Mouse (Mus musculus) midbrain, embryonic 14.5 days (tissue): ENCODE data around the gene H2-DMa. TPM values are rescaled to one million over a fixed set of nuclear protein-coding genes. Genes with fewer than 3 reads are reported as not detected.

Experiments
- ATAC-seq: fragments of 200-750 bp; cut with Nextera tagmentation; 2 replicates; pipeline ENCODE4 v1.8.0; 2017; ENCODE audit warnings: moderate number of reproducible peaks, moderate library complexity; ENCODE audit not compliant: low FRiP score, low TSS enrichment
- DNase-seq: peaks from one replicate; pipeline ENCODE4 v3.0.0-alpha.2; 2015
- H3K27ac ChIP-seq: fragments of 300-500 bp; sonication (generic); replicated peaks from 2 replicates; pipeline ENCODE4 v1.5.1; 2014; ENCODE audit warnings: mild to moderate bottlenecking, low read depth, low read length, moderate library complexity
- H3K27me3 ChIP-seq: fragments of 300-500 bp; sonication (generic); 2 replicates; pipeline ENCODE4 v1.6.1; 2014; ENCODE audit warnings: low read length, control low read depth, mixed read lengths; ENCODE audit not compliant: control insufficient read depth, insufficient read depth
- H3K36me3 ChIP-seq: fragments of 300-500 bp; sonication (generic); 2 replicates; pipeline ENCODE4 v1.6.1; 2014; ENCODE audit warnings: low read length, control low read depth; ENCODE audit not compliant: control insufficient read depth, insufficient read depth
- H3K4me1 ChIP-seq: fragments of 300-500 bp; sonication (generic); 2 replicates; pipeline ENCODE4 v1.6.1; 2014; ENCODE audit warnings: mild to moderate bottlenecking, antibody characterized with exemption, low read length, control low read depth; ENCODE audit not compliant: control insufficient read depth, insufficient read depth
- H3K4me2 ChIP-seq: fragments of 300-500 bp; sonication (generic); 2 replicates; pipeline ENCODE4 v1.6.1; 2014; ENCODE audit warnings: mild to moderate bottlenecking, low read length, moderate library complexity
- H3K4me3 ChIP-seq: fragments of 300-500 bp; sonication (generic); replicated peaks from 2 replicates; pipeline ENCODE4 v1.5.1; 2014; ENCODE audit warnings: low read depth, low read length
- H3K9ac ChIP-seq: fragments of 300-500 bp; sonication (generic); replicated peaks from 2 replicates; pipeline ENCODE4 v1.6.1; 2014; ENCODE audit warnings: mild to moderate bottlenecking, low read length, moderate library complexity
- H3K9me3 ChIP-seq: fragments of 300-500 bp; sonication (generic); 2 replicates; pipeline ENCODE4 v1.6.1; 2016; ENCODE audit warnings: low read length, control low read depth, mixed read lengths; ENCODE audit not compliant: control insufficient read depth
- WGBS: fragments of 180-500 bp; shearing (Covaris S2); extraction: QIAGEN DNeasy Blood & Tissue Kit; methylation state at CpG from one replicate; pipeline ENCODE4 v1.1.7; 2014; 5-methylcytosine and 5-hydroxymethylcytosine counted together
- polyA plus RNA-seq: library from polyadenylated mRNA; unstranded; fragments of >200 nt; fragmentation: Nextera tagmentation; extraction: Ambion mirVana; gene quantifications from 2 replicates; pipeline ENCODE4 v1.2.1, GENCODE M21; 2014

Gene H2-DMa
- polyA plus RNA-seq, 1 experiment from 2014 or later: 16.7 TPM

GRCm38 (mm10) chr17:34088124-34088523, 31.2 kb upstream of the H2-DMa start:
- Histone ChIP-seq H3K4me2 (no peak overlapping the region), H3K36me3 (no peaks in the 10 kb centered on the region), H3K27me3 (no peaks in the 10 kb centered on the region), H3K9ac (no peak overlapping the region), H3K4me1 (no peaks in the 10 kb centered on the region), H3K27ac (no peak overlapping the region), H3K4me3 (no peak overlapping the region), H3K9me3 (no peaks in the 10 kb centered on the region)
- DNase-seq: no peak
- 89% methylated on average over 11 of the region's 11 CpGs for WGBS
- ATAC-seq: no peak

GRCm38 (mm10) chr17:34090923-34091322, 28.4 kb upstream of the H2-DMa start:
- no peak overlapping the region for H3K4me2 ChIP-seq
- no peak for DNase-seq
- no peak overlapping the region for H3K4me3 ChIP-seq
- H3K36me3 ChIP-seq: no peaks in the 10 kb centered on the region
- no peak overlapping the region for H3K9ac ChIP-seq
- no peaks in the 10 kb centered on the region for H3K27me3 ChIP-seq
- no peaks in the 10 kb centered on the region for H3K4me1 ChIP-seq
- no peak overlapping the region for H3K27ac ChIP-seq
- WGBS: 51% methylated on average over 7 of the region's 7 CpGs
- no peaks in the 10 kb centered on the region for H3K9me3 ChIP-seq
- ATAC-seq: no peak

- WGBS: 49% methylated on average over 11 of the region's 11 CpGs
Observed at GRCm38 (mm10) chr17:34092197-34092875, 27.0 kb upstream of the H2-DMa start, which contains the start of gene H2-Oa. TSS of gene H2-Oa (plus strand) at chr17:34092340.

GRCm38 (mm10) chr17:34093199-34093874, 26.0 kb upstream of the H2-DMa start:
- Histone ChIP-seq H3K36me3 (no peaks in the 10 kb centered on the region), H3K4me2 (no peak overlapping the region), H3K4me3 (no peak overlapping the region), H3K4me1 (no peaks in the 10 kb centered on the region), H3K27me3 (no peaks in the 10 kb centered on the region), H3K9me3 (no peaks in the 10 kb centered on the region), H3K9ac (no peak overlapping the region), H3K27ac (no peak overlapping the region)
- ATAC-seq (no peak), DNase-seq (no peak)
- WGBS: 27% methylated on average over 7 of the region's 7 CpGs

More at GRCm38 (mm10) chr17:34092197-34092875, 27.0 kb upstream of the H2-DMa start, which contains the start of gene H2-Oa:
- Histone ChIP-seq H3K9ac (no peak within 1 kb of the TSS), H3K4me2 (no peak within 1 kb of the TSS), H3K36me3 (no peaks in the 10 kb centered on the region), H3K9me3 (no peaks in the 10 kb centered on the region), H3K27me3 (no peaks in the 10 kb centered on the region), H3K27ac (no peak within 1 kb of the TSS), H3K4me1 (no peaks in the 10 kb centered on the region), H3K4me3 (no peak within 1 kb of the TSS)
- no peak for DNase-seq
- ATAC-seq: no peak

GRCm38 (mm10) chr17:34094283-34095035, 24.9 kb upstream of the H2-DMa start:
- WGBS: 86% methylated on average over 27 of the region's 27 CpGs
- Histone ChIP-seq H3K9me3 (no peaks in the 10 kb centered on the region), H3K27me3 (no peaks in the 10 kb centered on the region), H3K9ac (no peak overlapping the region), H3K27ac (no peak overlapping the region), H3K36me3 (no peaks in the 10 kb centered on the region), H3K4me2 (no peak overlapping the region), H3K4me3 (no peak overlapping the region), H3K4me1 (no peaks in the 10 kb centered on the region)
- no peak for DNase-seq
- ATAC-seq: no peak

GRCm38 (mm10) chr17:34096497-34097010, 22.8 kb upstream of the H2-DMa start:
- no peak overlapping the region for H3K4me3 ChIP-seq
- H3K9ac ChIP-seq: no peak overlapping the region
- no peaks in the 10 kb centered on the region for H3K9me3 ChIP-seq
- H3K36me3 ChIP-seq: no peaks in the 10 kb centered on the region
- DNase-seq (no peak), ATAC-seq (no peak)
- H3K27me3 ChIP-seq: no peaks in the 10 kb centered on the region
- WGBS: 83% methylated on average over 3 of the region's 3 CpGs
- H3K4me1 ChIP-seq: no peaks in the 10 kb centered on the region
- H3K4me2 ChIP-seq: no peak overlapping the region
- H3K27ac ChIP-seq: no peak overlapping the region

GRCm38 (mm10) chr17:34097272-34097671, 22.1 kb upstream of the H2-DMa start:
- Histone ChIP-seq H3K36me3 (no peaks in the 10 kb centered on the region), H3K4me2 (no peak overlapping the region), H3K4me1 (no peaks in the 10 kb centered on the region), H3K4me3 (no peak overlapping the region), H3K27ac (no peak overlapping the region), H3K27me3 (no peaks in the 10 kb centered on the region), H3K9me3 (no peaks in the 10 kb centered on the region), H3K9ac (no peak overlapping the region)
- ATAC-seq (no peak), DNase-seq (no peak)
- WGBS: 74% methylated on average over 5 of the region's 5 CpGs

- WGBS: 67% methylated on average over 10 of the region's 10 CpGs
- H3K27me3 ChIP-seq: no peaks in the 10 kb centered on the region
- ATAC-seq: no peak
Observed at GRCm38 (mm10) chr17:34098709-34099479, 20.4 kb upstream of the H2-DMa start.

More at GRCm38 (mm10) chr17:34098709-34099479, 20.4 kb upstream of the H2-DMa start:
- H3K4me1 ChIP-seq: no peaks in the 10 kb centered on the region
- no peak for DNase-seq
- H3K27ac ChIP-seq: no peak overlapping the region
- no peak overlapping the region for H3K9ac ChIP-seq
- H3K9me3 ChIP-seq: no peaks in the 10 kb centered on the region
- no peak overlapping the region for H3K4me2 ChIP-seq
- no peaks in the 10 kb centered on the region for H3K36me3 ChIP-seq
- no peak overlapping the region for H3K4me3 ChIP-seq
